Mouse (Mus musculus): Measurements from ENCODE around the gene Olfr5. TPM values are rescaled to one million over a fixed set of nuclear protein-coding genes. Genes with fewer than 3 reads are reported as not detected.
"Not testable (repeated sequence)": the region's sequence is repeated elsewhere in the genome, so short reads cannot be mapped to it uniquely, and the experiment has no call there.

The Olfr5 gene
- not detected in 2 replicates for polyA plus RNA-seq (2016; fragmentation: Nextera tagmentation; extraction: Ambion mirVana)

GRCm38 (mm10) chr7:6486841-6487240 lies at the start of gene Olfr5:
Olfr5 (minus strand) TSS chr7:6486941.
- H3K9me3 ChIP-seq (replicated peaks): no peaks in the 10 kb centered on the region
- no peaks in the 10 kb centered on the region for H3K36me3 ChIP-seq
- no peaks in the 10 kb centered on the region for H3K27me3 ChIP-seq (ENCODE audit: low read depth, poor library complexity, severe bottlenecking)
- H3K4me1 ChIP-seq: no peaks in the 10 kb centered on the region
- no peak within 1 kb of the TSS for H3K27ac ChIP-seq
- no peak for DNase-seq (ENCODE audit: low spot score)
- WGBS: 51% methylated on average over 2 of the region's 2 CpGs
- H3K4me3 ChIP-seq: no peak within 1 kb of the TSS

GRCm38 (mm10) chr7:6526141-6526540 lies 39.4 kb upstream of the Olfr5 start:
- Histone ChIP-seq H3K36me3 (no peaks in the 10 kb centered on the region), H3K27me3 (ENCODE audit: low read depth, poor library complexity, severe bottlenecking) (no peaks in the 10 kb centered on the region), H3K9me3 (replicated peaks) (peaks cover 3% of the 10 kb centered on the region; the same call in 1 of the 2 replicates), H3K4me1 (no peaks in the 10 kb centered on the region), H3K4me3 (no peak overlapping the region), H3K27ac (no peak overlapping the region)
- no peak for DNase-seq (ENCODE audit: low spot score)
- 64% methylated on average over 5 of the region's 5 CpGs for WGBS

GRCm38 (mm10) chr7:6525001-6525400 lies 38.3 kb upstream of the Olfr5 start:
- Histone ChIP-seq H3K36me3 (no peaks in the 10 kb centered on the region), H3K4me1 (no peaks in the 10 kb centered on the region), H3K27me3 (ENCODE audit: low read depth, poor library complexity, severe bottlenecking) (no peaks in the 10 kb centered on the region), H3K4me3 (no peak overlapping the region), H3K9me3 (replicated peaks) (peaks cover 3% of the 10 kb centered on the region; the same call in 1 of the 2 replicates), H3K27ac (no peak overlapping the region)
- DNase-seq (ENCODE audit: low spot score): no peak
- 64% methylated on average over 3 of the region's 3 CpGs for WGBS

- Histone ChIP-seq H3K9me3 (replicated peaks) (peaks cover 3% of the 10 kb centered on the region; the same call in 1 of the 2 replicates), H3K36me3 (no peaks in the 10 kb centered on the region), H3K4me3 (no peak within 1 kb of the TSS), H3K4me1 (no peaks in the 10 kb centered on the region), H3K27ac (no peak within 1 kb of the TSS), H3K27me3 (ENCODE audit: low read depth, poor library complexity, severe bottlenecking) (no peaks in the 10 kb centered on the region)
- 89% methylated on average over 5 of the region's 5 CpGs for WGBS
- DNase-seq (ENCODE audit: low spot score): no peak
Measured at GRCm38 (mm10) chr7:6522850-6523249, 36.1 kb upstream of the Olfr5 start, which contains the start of gene Olfr1349. Olfr1349 (minus strand) TSS chr7:6522950.

GRCm38 (mm10) chr7:6521666-6522065 lies 34.9 kb upstream of the Olfr5 start:
- peaks cover 4% of the 10 kb centered on the region; the same call in 1 of the 2 replicates for H3K9me3 ChIP-seq (replicated peaks)
- no peaks in the 10 kb centered on the region for H3K4me1 ChIP-seq
- H3K4me3 ChIP-seq: no peak overlapping the region
- no peak overlapping the region for H3K27ac ChIP-seq
- WGBS: 52% methylated on average over 1 of the region's 1 CpGs
- no peaks in the 10 kb centered on the region for H3K36me3 ChIP-seq
- H3K27me3 ChIP-seq (ENCODE audit: low read depth, poor library complexity, severe bottlenecking): no peaks in the 10 kb centered on the region
- no peak for DNase-seq (ENCODE audit: low spot score)

- Histone ChIP-seq H3K27ac (no peak within 1 kb of the TSS), H3K9me3 (replicated peaks) (no peaks in the 10 kb centered on the region), H3K36me3 (no peaks in the 10 kb centered on the region), H3K27me3 (ENCODE audit: low read depth, poor library complexity, severe bottlenecking) (no peaks in the 10 kb centered on the region), H3K4me1 (no peaks in the 10 kb centered on the region), H3K4me3 (no peak within 1 kb of the TSS)
- DNase-seq (ENCODE audit: low spot score): no peak
- 88% methylated on average over 1 of the region's 1 CpGs for WGBS
Measured at GRCm38 (mm10) chr7:6508648-6509047, 21.9 kb upstream of the Olfr5 start, which contains the start of gene Olfr1348. Olfr1348 (minus strand) TSS chr7:6508748.

- Histone ChIP-seq H3K27me3 (ENCODE audit: low read depth, poor library complexity, severe bottlenecking) (no peaks in the 10 kb centered on the region), H3K9me3 (replicated peaks) (peaks cover 2% of the 10 kb centered on the region; the same call in 1 of the 2 replicates), H3K4me1 (no peaks in the 10 kb centered on the region), H3K36me3 (no peaks in the 10 kb centered on the region), H3K27ac (no peak within 1 kb of the TSS), H3K4me3 (no peak within 1 kb of the TSS)
- 63% methylated on average over 1 of the region's 1 CpGs for WGBS
- no peak for DNase-seq (ENCODE audit: low spot score)
Measured at GRCm38 (mm10) chr7:6499655-6500054, 12.9 kb upstream of the Olfr5 start, which contains the start of gene Olfr1347. Olfr1347 (minus strand) TSS chr7:6499755.

- not testable (repeated sequence) for H3K4me1 ChIP-seq; H3K36me3 ChIP-seq; H3K27ac ChIP-seq; H3K4me3 ChIP-seq; H3K9me3 ChIP-seq (replicated peaks); DNase-seq (ENCODE audit: low spot score); H3K27me3 ChIP-seq (ENCODE audit: low read depth, poor library complexity, severe bottlenecking)
- 74% methylated on average over 2 of the region's 2 CpGs for WGBS
Measured at GRCm38 (mm10) chr7:6477633-6478032, 9.1 kb downstream of the Olfr5 start.

- Histone ChIP-seq H3K36me3 (no peaks in the 10 kb centered on the region), H3K27me3 (ENCODE audit: low read depth, poor library complexity, severe bottlenecking) (no peaks in the 10 kb centered on the region), H3K27ac (no peak within 1 kb of the TSS), H3K9me3 (replicated peaks) (no peaks in the 10 kb centered on the region), H3K4me3 (no peak within 1 kb of the TSS), H3K4me1 (no peaks in the 10 kb centered on the region)
- DNase-seq (ENCODE audit: low spot score): no peak
Measured at GRCm38 (mm10) chr7:6466951-6467350, 19.8 kb downstream of the Olfr5 start, which contains the start of gene Olfr1346. Olfr1346 (plus strand) TSS chr7:6467101.

GRCm38 (mm10) chr7:6456399-6456798 lies 30.3 kb downstream of the Olfr5 start:
- DNase-seq (ENCODE audit: low spot score): no peak
- no peak overlapping the region for H3K27ac ChIP-seq
- H3K9me3 ChIP-seq (replicated peaks): no peaks in the 10 kb centered on the region
- WGBS: 45% methylated on average over 3 of the region's 3 CpGs
- no peaks in the 10 kb centered on the region for H3K36me3 ChIP-seq
- no peaks in the 10 kb centered on the region for H3K27me3 ChIP-seq (ENCODE audit: low read depth, poor library complexity, severe bottlenecking)
- no peak overlapping the region for H3K4me3 ChIP-seq
- no peaks in the 10 kb centered on the region for H3K4me1 ChIP-seq

GRCm38 (mm10) chr7:6455868-6456267 lies 30.9 kb downstream of the Olfr5 start, which contains the start of gene Olfr1336:
Olfr1336 (plus strand) TSS chr7:6456168.
- Histone ChIP-seq H3K36me3 (no peaks in the 10 kb centered on the region), H3K9me3 (replicated peaks) (no peaks in the 10 kb centered on the region), H3K27me3 (ENCODE audit: low read depth, poor library complexity, severe bottlenecking) (no peaks in the 10 kb centered on the region), H3K27ac (no peak within 1 kb of the TSS), H3K4me1 (no peaks in the 10 kb centered on the region), H3K4me3 (no peak within 1 kb of the TSS)
- DNase-seq (ENCODE audit: low spot score): no peak

GRCm38 (mm10) chr7:6447771-6448170 lies 39.0 kb downstream of the Olfr5 start:
- Histone ChIP-seq H3K27ac (no peak overlapping the region), H3K36me3 (no peaks in the 10 kb centered on the region), H3K4me1 (no peaks in the 10 kb centered on the region), H3K27me3 (ENCODE audit: low read depth, poor library complexity, severe bottlenecking) (no peaks in the 10 kb centered on the region), H3K9me3 (replicated peaks) (no peaks in the 10 kb centered on the region), H3K4me3 (no peak overlapping the region)
- 95% methylated on average over 5 of the region's 5 CpGs for WGBS
- DNase-seq (ENCODE audit: low spot score): no peak

- no peak for DNase-seq (ENCODE audit: low spot score)
- no peaks in the 10 kb centered on the region for H3K4me1 ChIP-seq
- no peaks in the 10 kb centered on the region for H3K9me3 ChIP-seq (replicated peaks)
- no peaks in the 10 kb centered on the region for H3K36me3 ChIP-seq
- H3K27ac ChIP-seq: no peak overlapping the region
- no peak overlapping the region for H3K4me3 ChIP-seq
- no peaks in the 10 kb centered on the region for H3K27me3 ChIP-seq (ENCODE audit: low read depth, poor library complexity, severe bottlenecking)
- 75% methylated on average over 2 of the region's 2 CpGs for WGBS
Measured at GRCm38 (mm10) chr7:6441173-6441572, 45.6 kb downstream of the Olfr5 start.

- WGBS: 79% methylated on average over 3 of the region's 3 CpGs
- H3K36me3 ChIP-seq: no peaks in the 10 kb centered on the region
- H3K27me3 ChIP-seq (ENCODE audit: low read depth, poor library complexity, severe bottlenecking): no peaks in the 10 kb centered on the region
- no peak within 1 kb of the TSS for H3K4me3 ChIP-seq
- H3K9me3 ChIP-seq (replicated peaks): no peaks in the 10 kb centered on the region
- peaks cover 6% of the 10 kb centered on the region for H3K4me1 ChIP-seq
- no peak within 1 kb of the TSS for H3K27ac ChIP-seq
- DNase-seq (ENCODE audit: low spot score): no peak
Measured at GRCm38 (mm10) chr7:6438388-6438787, 48.4 kb downstream of the Olfr5 start, which contains the start of gene Olfr1344. Olfr1344 (plus strand) TSS chr7:6438688.

Measured in limb, embryonic 10.5 days (tissue).